ENCODE assay signal across 28 mouse cellular contexts in genomic region chr4:77717792-77718191, GRCm38 (mm10).
"Had no signal": no experiment of that assay in that cellular context is flagged by ENCODE, and none has a peak within 500 bp of the region (broad histone marks: within the 10 kb centered on the region; RNA-seq: fewer than 3 reads in every experiment).

No protein-coding gene starts in this region.

- H3K9ac ChIP-seq: embryonic facial prominence, embryonic 12.5 days; embryonic facial prominence, embryonic 13.5 days; embryonic facial prominence, embryonic 15.5 days; forebrain, embryonic 12.5 days; forebrain, embryonic 13.5 days; forebrain, embryonic 15.5 days; forebrain, postnatal 0 days had no signal

- H3K4me1 ChIP-seq: embryonic facial prominence, embryonic 10.5 days; embryonic facial prominence, embryonic 12.5 days; embryonic facial prominence, embryonic 13.5 days; embryonic facial prominence, embryonic 15.5 days; forebrain, embryonic 10.5 days; forebrain, embryonic 12.5 days; forebrain, embryonic 13.5 days; forebrain, embryonic 15.5 days had no signal

- H3K36me3 ChIP-seq: embryonic facial prominence, embryonic 10.5 days; embryonic facial prominence, embryonic 12.5 days; embryonic facial prominence, embryonic 13.5 days; embryonic facial prominence, embryonic 15.5 days; forebrain, embryonic 10.5 days; forebrain, embryonic 12.5 days; forebrain, embryonic 15.5 days had no signal

- ATAC-seq: forebrain, embryonic 13.5 days; forebrain, embryonic 14.5 days; forebrain, embryonic 15.5 days; forebrain, embryonic 16.5 days; forebrain, postnatal 0 days had no signal

- H3K4me2 ChIP-seq: embryonic facial prominence, embryonic 12.5 days; embryonic facial prominence, embryonic 13.5 days; embryonic facial prominence, embryonic 15.5 days; forebrain, embryonic 12.5 days; forebrain, embryonic 13.5 days; forebrain, embryonic 15.5 days had no signal

- H3K4me3 ChIP-seq: embryonic facial prominence, embryonic 10.5 days; embryonic facial prominence, embryonic 12.5 days; embryonic facial prominence, embryonic 13.5 days; embryonic facial prominence, embryonic 15.5 days; erythroblast, embryonic 14.5 days; forebrain, embryonic 10.5 days; forebrain, embryonic 12.5 days; forebrain, embryonic 13.5 days; forebrain, embryonic 15.5 days; gastrocnemius, adult 2 months had no signal

- DNase-seq: cerebellum, adult 18-20 months; cerebellum, adult 2 months; cerebellum, adult 8-10 months; cerebellum, adult 9-10 months; cerebellum, adult 9-11 months; cerebellum, postnatal 10 days; cerebellum, postnatal 14 days; cerebellum, postnatal 25 days; cerebellum, postnatal 36 days; embryo, embryonic 11 days; forebrain, postnatal 0 days; gastrocnemius, adult 2 months; gastrocnemius, postnatal 10 days; gastrocnemius, postnatal 14 days; gastrocnemius, postnatal 25 days; gastrocnemius, postnatal 36 days; heart, adult 11 months had no signal

- H3K27me3 ChIP-seq: embryonic facial prominence, embryonic 12.5 days; embryonic facial prominence, embryonic 13.5 days; embryonic facial prominence, embryonic 15.5 days; forebrain, embryonic 12.5 days; forebrain, embryonic 13.5 days; forebrain, embryonic 15.5 days had no signal

- H3K9me3 ChIP-seq: embryonic facial prominence, embryonic 10.5 days; embryonic facial prominence, embryonic 12.5 days; embryonic facial prominence, embryonic 13.5 days; embryonic facial prominence, embryonic 15.5 days; forebrain, embryonic 10.5 days; forebrain, embryonic 12.5 days; forebrain, embryonic 13.5 days; forebrain, embryonic 15.5 days had no signal

- H3K27ac ChIP-seq: embryonic facial prominence, embryonic 10.5 days; embryonic facial prominence, embryonic 12.5 days; embryonic facial prominence, embryonic 13.5 days; embryonic facial prominence, embryonic 15.5 days; forebrain, embryonic 10.5 days; forebrain, embryonic 12.5 days; forebrain, embryonic 13.5 days; forebrain, embryonic 15.5 days; gastrocnemius, adult 2 months had no signal
